Mouse (Mus musculus) lung, postnatal 25 days (tissue): ENCODE data around the gene Fgd5.

Source experiments
- DNase-seq: peaks from one replicate; pipeline ENCODE4 v3.0.0; 2022; ENCODE audit warnings: low spot score

Gene Fgd5

GRCm38 (mm10) chr6:92010895-92011294 lies 32.2 kb downstream of the Fgd5 start:
- DNase-seq, result no peak

GRCm38 (mm10) chr6:92012413-92012812 lies 33.7 kb downstream of the Fgd5 start:
- DNase-seq, result no peak

DNA sequence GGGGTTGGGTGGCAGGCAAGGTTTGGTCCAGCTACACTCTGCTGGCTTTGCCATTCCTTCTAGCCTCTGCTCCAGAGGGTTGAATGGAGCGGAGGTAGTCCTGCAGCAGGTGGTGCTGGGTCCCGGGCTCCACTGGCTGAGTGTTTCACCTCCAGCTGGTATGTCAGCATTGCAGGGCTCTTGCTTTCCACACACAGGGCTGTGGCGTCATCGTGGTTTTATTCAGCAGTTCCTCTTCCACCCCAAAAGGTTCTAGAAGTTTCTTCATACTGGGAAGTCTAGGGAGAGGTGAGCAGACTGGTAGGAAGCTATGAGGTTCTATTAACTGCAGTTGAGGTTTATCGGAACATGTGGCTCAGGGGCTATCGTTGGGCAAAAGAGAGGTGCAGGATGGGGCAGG lies 34.4 kb downstream of the Fgd5 start:
- no peak for DNase-seq

DNA sequence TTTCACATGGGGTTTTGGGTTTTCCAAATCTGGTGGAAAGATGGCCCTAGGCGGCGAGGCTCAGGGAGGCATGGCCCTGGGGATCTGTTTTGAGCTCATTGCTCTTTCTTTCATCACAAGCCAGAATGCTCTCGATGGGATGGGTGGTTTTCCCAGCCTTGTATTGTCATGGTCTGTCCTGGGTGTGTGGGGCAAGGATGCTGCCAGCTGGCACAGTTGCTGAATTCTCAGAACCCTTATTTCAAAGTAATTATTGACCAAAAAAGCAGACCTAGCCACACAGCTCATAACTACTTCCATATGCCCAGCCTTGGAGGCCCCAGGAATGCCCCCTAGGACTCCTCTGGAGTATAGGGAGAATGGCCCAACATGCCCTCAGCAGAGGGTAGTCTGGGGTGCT lies 34.9 kb downstream of the Fgd5 start:
- DNase-seq, result no peak

GRCm38 (mm10) chr6:92014936-92015335 lies 36.3 kb downstream of the Fgd5 start:
- peak; percentile 77 for DNase-seq

GRCm38 (mm10) chr6:92015848-92016247 lies 37.2 kb downstream of the Fgd5 start:
- DNase-seq, result no peak

- no peak for DNase-seq
These were observed 38.1 kb downstream of the Fgd5 start for GRCm38 (mm10) chr6:92016738-92017137.

GRCm38 (mm10) chr6:92018421-92018820 lies 39.7 kb downstream of the Fgd5 start:
- DNase-seq, result no peak

GRCm38 (mm10) chr6:92021061-92021460 lies 42.4 kb downstream of the Fgd5 start:
- no peak for DNase-seq

- no peak for DNase-seq
These were observed 42.8 kb downstream of the Fgd5 start for GRCm38 (mm10) chr6:92021506-92021905.

- DNase-seq, result no peak
These were observed 46.6 kb downstream of the Fgd5 start for GRCm38 (mm10) chr6:92025252-92025651.

GRCm38 (mm10) chr6:92027379-92027778 lies 48.7 kb downstream of the Fgd5 start:
- no peak for DNase-seq

DNA sequence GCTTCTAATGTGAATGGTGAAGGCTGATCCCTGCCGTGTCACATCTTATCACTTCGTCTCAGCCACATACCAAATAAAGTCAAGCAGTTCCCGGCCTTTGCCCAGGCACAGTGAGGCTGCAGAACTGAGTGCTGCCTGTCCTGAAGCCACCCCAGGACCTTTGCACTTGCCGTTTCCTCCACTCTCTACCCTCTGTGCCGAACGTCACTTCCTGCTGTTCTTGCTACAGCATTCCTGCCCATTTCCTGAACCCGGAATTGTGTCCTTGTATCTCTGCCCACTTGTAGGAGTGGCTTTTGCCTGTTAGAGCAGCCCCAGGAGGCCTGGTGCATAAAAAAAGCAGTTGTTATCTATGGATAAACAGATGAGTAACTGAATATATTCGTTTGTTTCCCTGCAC lies 52.0 kb downstream of the Fgd5 start:
- no peak for DNase-seq

DNA sequence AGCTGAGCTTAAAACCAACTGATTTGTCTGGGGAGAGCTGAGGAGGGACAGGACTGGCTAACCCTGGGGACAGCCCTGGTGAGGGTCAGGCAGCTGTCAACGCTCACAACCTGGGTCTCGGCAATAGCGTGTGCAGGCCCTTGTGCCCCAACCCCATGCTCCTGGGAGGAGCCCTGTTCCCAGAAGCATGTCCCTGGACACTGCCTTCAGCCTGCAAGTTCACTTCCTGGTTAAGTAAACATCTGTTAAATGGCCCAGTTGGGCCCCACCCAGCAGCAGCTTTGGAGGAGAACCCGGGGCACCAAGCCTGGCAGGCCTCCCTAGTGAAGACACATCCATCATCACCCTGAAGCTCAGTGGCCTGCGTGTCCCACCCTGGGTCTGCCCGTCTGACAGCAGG lies 56.0 kb downstream of the Fgd5 start:
- DNase-seq, result peak; percentile 88

GRCm38 (mm10) chr6:92036372-92036771 lies 57.7 kb downstream of the Fgd5 start:
- DNase-seq, result peak; percentile 48

DNA sequence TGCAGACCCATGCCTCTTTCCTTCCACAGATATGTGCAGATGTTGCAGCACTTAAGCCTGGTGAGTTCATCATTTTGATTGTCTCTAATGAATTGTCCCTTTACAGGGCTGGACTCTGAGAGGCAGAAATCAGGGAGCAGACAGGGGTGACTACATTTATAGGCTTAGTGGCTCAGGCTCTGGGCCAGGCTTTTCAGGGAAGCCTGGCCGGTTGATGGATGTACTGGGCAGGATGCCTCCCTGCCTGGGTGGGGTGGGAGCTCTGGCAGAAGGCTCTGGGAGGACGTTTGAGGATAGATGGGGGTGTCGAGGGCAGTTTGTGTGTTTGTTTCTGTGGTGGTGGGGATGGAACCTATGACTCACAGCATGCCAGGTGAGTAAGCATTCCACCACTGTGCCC lies 59.5 kb downstream of the Fgd5 start:
- DNase-seq, result no peak

DNA sequence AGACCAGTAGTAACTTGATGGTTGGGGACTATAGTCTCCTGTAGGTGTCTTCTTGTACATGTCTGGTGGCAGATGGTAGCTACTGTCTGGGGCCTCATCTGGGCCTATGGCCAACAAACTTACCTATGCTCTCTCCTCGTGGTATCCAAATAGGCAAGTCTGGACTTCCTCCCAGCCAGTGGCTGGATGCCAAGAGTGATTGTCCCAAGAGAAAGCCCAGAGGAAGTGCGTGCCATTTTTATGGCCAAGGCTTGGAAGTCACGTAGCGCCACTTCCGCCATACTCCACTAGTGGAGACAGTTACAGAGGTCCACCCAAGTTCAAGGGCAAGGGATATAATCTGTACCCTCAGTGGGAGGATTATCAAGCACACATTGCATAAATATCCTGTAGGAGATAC lies 62.6 kb downstream of the Fgd5 start:
- peak; percentile 46 for DNase-seq

GRCm38 (mm10) chr6:92042055-92042454 lies 63.4 kb downstream of the Fgd5 start:
- DNase-seq, result peak; percentile 57

DNA sequence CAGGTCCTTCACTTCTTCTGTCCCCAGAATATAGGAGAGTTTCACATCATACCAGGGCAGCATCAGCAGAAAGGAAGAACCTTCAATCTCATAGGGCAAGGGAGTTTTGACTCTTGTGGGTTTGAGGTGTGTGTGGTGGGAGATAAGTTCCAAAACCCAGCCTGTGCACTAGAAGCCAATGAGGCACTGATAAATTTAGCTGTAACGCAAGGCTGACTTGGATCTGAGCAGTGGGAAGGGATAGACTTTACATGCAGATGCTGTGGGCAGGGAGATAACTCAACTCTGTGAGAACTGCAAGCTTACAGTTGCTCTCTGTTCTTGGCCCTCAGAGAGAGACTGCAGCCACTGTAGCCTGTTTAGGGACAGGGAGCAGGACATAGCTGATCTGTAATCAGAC lies 64.2 kb downstream of the Fgd5 start:
- no peak for DNase-seq

DNA sequence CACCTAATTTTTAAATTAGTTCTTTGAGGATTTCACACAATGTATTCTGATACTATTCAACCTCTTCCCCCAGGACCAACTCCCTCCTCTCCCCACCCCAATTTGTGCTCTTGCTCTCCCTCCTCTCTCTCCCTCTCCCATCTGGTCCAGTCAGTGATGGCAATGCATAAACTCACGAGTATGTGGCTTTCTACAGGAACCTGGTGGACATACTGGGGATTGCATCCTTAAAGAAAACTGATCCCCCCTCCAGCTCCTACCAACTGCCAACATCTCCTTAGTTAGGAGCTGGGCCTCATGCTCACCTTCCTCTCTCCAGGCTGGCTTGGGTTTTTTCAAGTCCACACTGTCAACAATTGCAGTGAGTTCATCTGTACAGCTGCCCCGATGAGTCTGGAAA lies 79.1 kb downstream of the Fgd5 start:
- no peak for DNase-seq

GRCm38 (mm10) chr6:92061725-92062124 lies 83.0 kb downstream of the Fgd5 start:
- DNase-seq, result peak; percentile 13

DNA sequence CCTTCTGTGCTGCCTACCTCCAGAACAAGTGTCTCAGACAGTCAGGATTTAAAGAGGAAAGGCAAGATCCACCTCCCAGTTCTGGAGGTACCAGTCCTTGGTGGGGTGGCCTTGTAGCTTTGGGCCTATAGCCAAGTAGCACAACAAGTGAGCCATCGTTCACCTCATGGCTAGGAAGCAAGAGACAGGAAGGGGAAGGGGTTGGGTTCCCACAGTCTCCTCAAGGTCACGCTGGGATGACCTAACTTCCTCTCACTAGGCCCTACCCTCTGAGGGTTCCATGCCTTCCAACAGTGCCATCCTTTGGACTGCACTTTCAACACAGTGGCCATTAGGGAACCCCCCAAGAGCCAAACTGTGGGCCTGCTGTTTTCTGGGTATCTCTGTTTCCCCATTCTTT lies 84.8 kb downstream of the Fgd5 start:
- DNase-seq, result peak; percentile 12

DNA sequence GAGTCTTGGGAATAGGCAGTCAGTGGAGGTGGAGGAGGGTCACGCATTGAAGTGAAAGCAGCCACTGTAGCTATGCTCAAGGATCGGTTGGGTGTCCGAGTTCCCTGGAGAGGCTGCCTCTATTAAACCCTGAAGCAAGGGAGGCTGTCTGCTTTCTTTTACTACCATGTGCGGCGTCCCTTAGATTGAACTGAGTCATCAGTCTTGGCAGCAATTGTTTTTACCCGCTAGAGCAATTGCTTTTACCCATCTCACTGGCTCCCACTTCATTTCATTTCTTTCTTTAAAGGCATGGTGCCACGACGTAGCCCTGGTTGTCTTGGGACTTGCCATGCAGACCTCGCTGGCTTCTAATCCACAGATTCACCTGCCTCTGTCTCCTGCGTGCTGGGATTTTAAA lies 85.4 kb downstream of the Fgd5 start:
- DNase-seq, result no peak

DNA sequence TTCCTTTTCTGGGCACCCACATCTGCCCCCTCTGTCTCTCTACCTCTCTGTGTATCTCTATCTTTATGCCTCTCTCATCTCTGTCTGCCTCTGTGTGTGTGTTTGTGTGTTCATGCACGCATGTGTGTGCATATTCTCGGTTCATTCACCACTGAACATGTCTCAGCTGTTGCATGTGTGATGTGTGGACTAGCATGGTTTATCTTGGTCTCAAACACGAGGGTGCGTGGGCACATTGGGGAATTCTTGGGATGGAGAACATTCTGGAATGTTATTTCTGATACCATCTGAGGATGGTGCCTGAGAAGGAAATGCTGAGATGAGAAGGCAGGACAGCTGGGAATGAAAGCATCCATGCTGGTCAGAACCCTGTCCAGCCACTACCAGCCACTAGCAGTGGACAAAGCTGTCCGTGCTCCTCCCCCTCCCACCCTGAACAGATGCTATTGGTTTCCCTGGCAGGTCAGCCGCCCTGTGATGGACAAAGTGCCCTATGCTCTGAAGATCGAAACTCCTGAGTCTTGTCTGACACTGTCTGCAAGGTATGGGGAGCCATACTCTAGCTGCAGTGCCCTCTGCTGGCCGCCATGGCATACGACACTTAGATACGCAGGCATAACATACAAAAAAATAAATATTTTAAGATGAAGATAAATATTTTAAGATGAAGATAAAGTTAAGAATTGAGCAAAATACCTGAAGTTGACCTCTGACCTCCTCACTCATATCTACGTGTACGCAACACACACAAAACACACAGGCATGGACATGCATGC lies 87.2 kb downstream of the Fgd5 start:
- peak; percentile 34 for DNase-seq
